Mouse (Mus musculus) cerebellum, adult 8-10 months (tissue): ENCODE data around the gene Pigh.
A peak's percentile ranks its signal among the peaks of the same experiment; 100 is the strongest.

ENCODE experiments used
- DNase-seq: peaks from one replicate; pipeline ENCODE4 v3.0.0; 2022

Gene Pigh

DNA sequence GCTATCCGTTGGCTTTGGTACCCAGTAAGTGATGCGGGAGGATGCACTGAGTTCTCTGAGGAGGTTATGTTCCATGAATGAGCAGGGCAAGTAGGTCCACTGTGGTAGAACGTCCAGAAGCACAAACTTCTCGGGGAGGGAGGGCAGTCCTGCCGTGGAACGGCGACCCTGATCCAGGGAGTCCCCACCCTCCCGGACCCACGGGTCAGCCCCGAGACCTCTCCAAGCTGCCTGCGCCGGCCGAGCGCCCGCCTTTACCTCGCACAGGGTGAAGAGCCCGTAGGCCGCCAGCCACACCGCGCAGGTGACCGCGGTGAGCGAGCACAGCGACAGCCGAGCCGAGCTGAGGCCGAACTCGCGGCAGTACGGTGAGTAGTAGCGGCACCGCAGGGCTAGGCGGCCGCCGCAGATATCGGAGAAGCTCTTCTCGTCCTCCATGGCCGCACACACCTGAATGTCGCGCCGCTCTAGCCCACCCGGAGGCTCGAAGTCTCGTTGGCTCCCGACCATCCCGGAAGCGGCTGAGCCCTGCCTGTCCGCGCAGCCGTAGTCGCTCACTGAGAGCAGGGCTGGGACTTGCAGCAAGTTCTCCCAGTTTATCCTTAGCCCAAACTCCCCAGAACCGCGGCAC is at the start of gene Pigh:
TSS of gene Pigh (minus strand) at position 470 of the 631 bp plus-strand sequence.
- DNase-seq, result peak; percentile 81

DNA sequence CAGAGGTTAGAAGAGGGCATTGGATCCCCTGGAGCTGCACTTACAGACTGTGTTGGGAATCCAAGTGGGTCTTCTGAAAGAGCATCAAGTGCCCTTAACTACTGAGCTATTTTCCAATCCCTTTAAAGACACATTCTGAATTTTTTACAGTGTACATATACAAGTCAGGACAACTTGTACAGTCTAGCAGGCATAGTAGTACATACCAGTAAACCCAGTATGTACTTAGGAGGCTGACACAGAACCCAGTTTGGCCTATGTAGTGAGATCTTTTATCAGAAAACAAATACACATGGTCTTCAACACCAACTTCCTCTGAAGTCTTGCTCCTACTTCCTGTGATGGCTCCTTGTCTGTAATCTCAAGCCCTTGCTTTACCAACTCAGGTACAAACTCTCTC is 49.5 kb upstream of the Pigh start:
- no peak for DNase-seq

- no peak for DNase-seq
These were observed 47.5 kb upstream of the Pigh start for GRCm38 (mm10) chr12:79136949-79137348.

DNA sequence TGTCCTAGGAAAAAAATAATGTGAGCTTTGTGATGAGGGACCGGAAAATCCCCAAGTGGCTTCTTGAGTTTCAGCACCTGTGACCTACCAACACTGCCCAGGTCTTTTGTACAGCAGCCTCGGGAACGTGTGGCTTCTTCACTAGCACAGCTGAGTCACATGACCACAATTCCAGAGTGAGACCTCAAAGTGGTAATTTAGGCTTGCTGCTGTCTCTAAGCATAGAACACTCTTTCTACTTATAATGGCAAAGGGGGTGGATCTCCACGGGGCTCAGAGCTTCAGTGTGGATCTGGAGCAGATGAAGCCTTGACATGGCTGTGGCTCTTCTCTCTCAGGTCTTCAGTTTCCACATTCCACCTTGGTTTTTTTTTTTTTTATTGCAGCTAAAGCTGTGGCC is 45.7 kb upstream of the Pigh start:
- DNase-seq, result no peak

GRCm38 (mm10) chr12:79134676-79135075 is 45.2 kb upstream of the Pigh start:
- DNase-seq, result no peak

GRCm38 (mm10) chr12:79131706-79132460 is 42.4 kb upstream of the Pigh start:
- DNase-seq, result no peak

- DNase-seq, result peak; percentile 4
These were observed 41.8 kb upstream of the Pigh start for GRCm38 (mm10) chr12:79131178-79131675.

GRCm38 (mm10) chr12:79130299-79131177 is 41.1 kb upstream of the Pigh start, which contains the start of gene Arg2:
Arg2 (plus strand) TSS chr12:79130777.
- peak; percentile 71 for DNase-seq

- no peak for DNase-seq
These were observed 33.4 kb upstream of the Pigh start for GRCm38 (mm10) chr12:79122820-79123219.

DNA sequence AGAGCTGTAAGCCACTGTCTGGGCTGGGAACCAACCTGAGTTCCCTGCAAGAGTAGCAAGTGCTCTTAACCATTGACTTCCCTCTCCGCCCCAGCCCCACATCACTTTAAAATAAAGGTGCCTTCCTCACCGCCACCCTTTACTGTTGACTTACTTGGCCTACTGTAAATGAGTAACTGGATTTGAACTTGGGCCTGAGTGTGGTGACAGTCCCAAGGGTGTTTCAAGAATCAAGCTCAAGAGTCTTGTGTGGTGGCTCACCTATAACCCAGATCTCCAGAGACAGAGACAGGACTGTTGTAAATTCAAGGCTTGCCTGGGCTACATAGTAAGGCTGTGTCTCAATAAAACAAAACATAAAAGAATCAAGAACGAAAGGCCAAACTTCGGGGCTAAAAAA is 29.5 kb upstream of the Pigh start:
- no peak for DNase-seq

DNA sequence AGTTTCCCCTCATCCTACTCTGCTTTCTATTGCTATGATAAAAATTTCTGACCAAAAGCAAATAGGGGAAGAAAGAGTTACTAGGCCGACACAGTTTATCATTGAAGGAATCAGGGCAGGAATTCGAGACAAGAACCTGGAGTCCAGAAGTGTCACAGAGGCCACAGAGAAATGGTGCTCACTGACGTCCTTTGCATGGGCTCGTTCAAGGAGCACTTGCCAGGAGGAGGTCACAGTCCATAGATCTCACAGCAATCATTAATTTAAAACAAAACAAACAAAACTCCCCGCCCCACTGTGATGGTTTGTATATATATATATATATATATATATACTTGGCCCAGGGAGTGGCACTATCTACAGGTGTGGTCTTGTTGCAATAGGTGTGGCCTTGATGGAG is 15.9 kb upstream of the Pigh start:
- no peak for DNase-seq

- DNase-seq, result no peak
These were observed 15.1 kb upstream of the Pigh start for GRCm38 (mm10) chr12:79104544-79104943.

DNA sequence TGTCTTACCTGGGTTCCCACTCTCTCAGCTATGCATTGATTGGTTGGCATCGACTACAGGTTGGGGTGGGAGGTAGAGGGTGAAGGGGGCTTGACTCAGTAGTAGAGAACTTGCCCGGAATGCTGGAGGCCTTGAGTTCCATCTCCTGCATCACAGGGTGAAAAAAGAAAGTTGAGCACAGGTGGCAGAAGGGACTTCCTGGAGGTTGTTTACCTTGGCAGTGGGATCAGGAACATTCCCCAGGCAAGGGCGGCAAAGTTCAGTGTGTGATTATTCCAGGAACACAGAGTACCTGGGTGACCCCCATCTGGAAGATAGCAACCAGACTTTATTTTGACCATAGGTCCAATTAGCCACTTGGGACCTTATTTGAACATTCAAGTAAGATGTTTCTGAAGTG is 14.3 kb upstream of the Pigh start:
- no peak for DNase-seq

DNA sequence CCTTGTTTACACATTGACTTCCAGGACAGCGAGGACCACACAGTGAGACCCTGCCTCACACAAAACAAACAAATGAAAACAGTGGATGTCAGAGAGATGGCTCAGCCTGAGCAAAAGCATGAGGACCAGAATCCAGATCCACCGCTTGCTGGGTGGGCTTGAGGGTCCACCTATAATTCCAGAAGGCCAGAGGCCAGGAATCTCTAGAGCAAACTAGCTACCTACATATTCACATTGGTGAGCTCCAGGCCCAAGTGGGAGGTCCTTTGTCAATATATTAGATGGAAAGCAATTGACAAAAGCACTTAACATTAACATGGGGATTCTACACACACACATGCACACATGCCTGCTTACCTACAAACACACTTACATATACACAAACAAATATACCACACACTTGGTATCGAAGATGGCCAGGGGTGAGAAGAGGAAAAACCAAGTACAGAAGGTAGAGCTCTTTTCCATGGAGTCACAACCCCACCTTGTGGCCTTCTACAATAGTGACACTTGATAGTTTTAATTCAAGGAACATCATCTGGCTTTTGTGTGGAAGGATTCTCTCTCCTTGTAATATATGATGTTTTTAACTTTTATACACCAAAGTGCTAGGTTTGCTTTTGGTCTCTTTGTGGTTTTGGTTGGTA is 7.8 kb upstream of the Pigh start:
- peak; percentile 51 for DNase-seq

GRCm38 (mm10) chr12:79092569-79092968 is 3.1 kb upstream of the Pigh start:
- no peak for DNase-seq

DNA sequence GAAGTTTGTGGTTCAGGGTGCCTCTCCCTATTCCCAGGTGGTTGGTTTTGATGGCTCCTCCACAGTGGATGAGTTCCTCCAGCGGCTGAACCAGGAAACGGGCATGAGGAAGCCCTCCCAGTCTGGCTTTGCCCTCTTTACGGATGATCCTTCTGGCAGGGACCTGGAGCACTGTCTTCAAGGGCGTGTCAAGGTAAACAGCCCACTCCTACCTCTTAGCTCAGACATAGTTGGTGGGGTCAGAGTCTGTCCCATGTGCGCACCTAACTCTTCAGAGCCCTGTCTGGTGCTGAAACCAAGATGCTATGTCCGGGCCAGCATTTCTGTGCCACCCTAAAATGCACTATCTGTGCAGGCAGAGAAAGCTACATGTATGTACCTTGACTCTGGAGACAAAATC is 16.1 kb downstream of the Pigh start:
- no peak for DNase-seq

- DNase-seq, result no peak
These were observed 16.9 kb downstream of the Pigh start for GRCm38 (mm10) chr12:79072576-79072975.

- DNase-seq, result no peak
These were observed 18.6 kb downstream of the Pigh start for GRCm38 (mm10) chr12:79070736-79071333.

- DNase-seq, result no peak
These were observed 19.5 kb downstream of the Pigh start for GRCm38 (mm10) chr12:79069916-79070315.

- DNase-seq, result no peak
These were observed 20.3 kb downstream of the Pigh start for GRCm38 (mm10) chr12:79069187-79069608.

DNA sequence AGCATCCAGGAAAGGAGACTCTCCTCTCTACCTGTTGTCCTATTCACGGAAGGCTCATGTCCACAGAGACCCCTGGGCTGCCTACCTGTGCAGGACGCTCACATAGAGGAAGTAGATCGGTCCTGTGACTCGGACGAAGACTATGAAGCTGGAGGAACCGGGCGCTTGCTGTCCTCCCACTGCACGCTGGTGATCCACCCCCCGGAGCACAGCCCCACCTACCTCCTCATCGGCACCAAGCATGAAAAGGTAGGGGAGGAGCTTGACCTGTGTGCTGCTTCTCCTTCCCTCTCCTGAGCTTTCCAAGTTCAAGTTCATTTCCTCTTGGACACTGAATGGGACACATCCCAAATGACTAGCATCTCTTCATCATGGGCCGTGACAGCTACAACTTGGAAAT is 21.1 kb downstream of the Pigh start:
- DNase-seq, result no peak

GRCm38 (mm10) chr12:79067526-79067925 is 21.9 kb downstream of the Pigh start:
- DNase-seq, result no peak
